Mouse (Mus musculus) liver, postnatal 0 days (tissue): ENCODE measurements around the gene Cep170.

Experiments used
- CTCF ChIP-seq: sonication (generic); IDR thresholded peaks from 2 replicates; pipeline ENCODE4 v1.5.1; 2016; ENCODE audit warnings: antibody characterized with exemption, low read depth
- EP300 ChIP-seq: IDR thresholded peaks from 2 replicates; pipeline ENCODE4 v1.6.1; 2016; ENCODE audit warnings: antibody characterized with exemption, low read depth, mild to moderate bottlenecking

GRCm38 (mm10) chr1:176833257-176833656 lies 19.4 kb upstream of the Cep170 start:
- TF ChIP-seq EP300 (no peak), CTCF (no peak)
